Mouse (Mus musculus): ENCODE measurements around the gene E430018J23Rik. TPM values are rescaled to one million over a fixed set of nuclear protein-coding genes. Genes with fewer than 3 reads are reported as not detected.
A peak's percentile ranks its signal among the peaks of the same experiment; 100 is the strongest.
"Not testable (repeated sequence)": the region's sequence is repeated elsewhere in the genome, so short reads cannot be mapped to it uniquely, and the experiment has no call there.

Gene E430018J23Rik
- total RNA-seq, 2 experiments from 2014 or later = 1.7 to 1.8 TPM

DNA sequence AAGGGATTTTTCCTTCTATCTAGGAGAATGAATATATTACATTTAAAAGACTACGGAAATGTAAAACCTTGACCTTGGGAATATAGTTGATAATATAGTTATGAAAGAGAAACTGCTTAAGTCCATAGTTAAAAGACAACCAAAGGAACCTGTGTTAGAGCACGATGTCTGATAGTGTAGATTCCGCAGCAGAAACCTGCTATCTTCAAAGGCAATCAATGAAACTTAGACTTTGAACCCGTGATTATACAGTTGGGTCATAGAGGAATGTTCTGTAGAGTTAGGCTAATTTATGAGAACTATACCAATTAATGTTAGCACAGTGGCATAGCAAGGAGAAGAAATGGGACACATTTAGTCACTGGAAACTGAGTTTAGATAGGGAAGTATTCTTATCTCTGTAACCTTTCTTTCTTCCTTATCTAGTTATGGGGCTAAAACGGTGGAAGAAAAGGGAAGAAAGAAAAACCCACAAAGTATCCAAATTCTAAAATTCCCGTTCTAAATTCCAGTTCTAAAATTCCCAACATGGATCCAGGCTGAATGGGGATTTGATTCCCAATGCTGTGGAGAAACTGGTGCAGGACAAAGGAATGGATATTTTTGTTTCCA, 15.0 kb downstream of the E430018J23Rik start:
- no peak for DNase-seq

GRCm38 (mm10) chr7:127375271-127376245, 17.9 kb downstream of the E430018J23Rik start, which contains the start of gene Zfp747:
Zfp747 (minus strand) TSS chr7:127376050.
- DNase-seq = peak; percentile 90

DNA sequence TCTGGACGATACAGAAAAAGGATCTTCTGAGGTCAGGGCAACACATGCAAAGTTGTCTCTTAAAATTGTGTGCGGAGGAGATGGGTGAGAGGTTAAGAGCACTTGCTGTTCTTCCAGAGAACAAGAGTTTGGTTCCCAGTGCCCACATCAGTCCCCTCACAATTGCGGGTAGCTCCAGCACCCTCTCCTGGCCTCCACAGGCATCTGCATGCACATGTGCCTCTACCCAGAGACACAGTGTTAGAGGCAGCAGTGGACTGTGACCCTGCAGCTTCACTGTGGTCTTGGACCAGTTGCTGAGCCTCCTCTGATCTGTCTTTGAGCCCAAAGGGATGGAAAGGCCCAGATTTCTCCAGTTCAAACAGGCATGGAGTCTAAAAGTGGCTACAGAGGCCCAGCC, 21.6 kb downstream of the E430018J23Rik start:
- DNase-seq = not testable (repeated sequence)

- DNase-seq = no peak
Measured at GRCm38 (mm10) chr7:127371213-127371612, 22.2 kb downstream of the E430018J23Rik start.

- DNase-seq = no peak
Measured at GRCm38 (mm10) chr7:127366249-127366648, 27.2 kb downstream of the E430018J23Rik start.

GRCm38 (mm10) chr7:127364166-127364565, 29.3 kb downstream of the E430018J23Rik start:
- no peak for DNase-seq

DNA sequence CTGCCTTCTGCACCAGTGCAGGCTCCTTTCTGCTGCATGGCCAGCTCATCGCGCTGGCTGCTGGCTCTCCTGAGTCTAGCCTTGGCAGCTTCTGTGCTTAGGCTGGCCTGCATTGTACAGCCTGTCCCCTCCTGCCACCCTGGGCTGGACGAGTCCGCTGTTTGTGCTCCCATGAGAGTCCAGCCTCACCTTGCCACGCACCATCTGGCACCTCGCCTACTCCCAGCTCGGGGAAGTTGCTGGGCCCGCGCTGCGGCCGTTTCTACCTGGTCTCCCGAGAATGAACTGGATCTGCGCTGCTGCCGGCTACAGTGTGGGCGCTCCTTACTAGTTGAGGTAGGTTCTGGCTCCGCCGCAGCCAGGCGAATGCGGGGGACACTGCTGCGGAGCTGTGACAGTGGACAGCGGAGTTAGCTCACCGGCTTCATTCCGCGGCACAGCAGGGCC, 29.9 kb downstream of the E430018J23Rik start:
- no peak for DNase-seq

GRCm38 (mm10) chr7:127362418-127362817, 31.0 kb downstream of the E430018J23Rik start:
- not testable (repeated sequence) for DNase-seq

GRCm38 (mm10) chr7:127361449-127361848, 32.0 kb downstream of the E430018J23Rik start:
- DNase-seq = no peak

- no peak for DNase-seq
Measured at GRCm38 (mm10) chr7:127360265-127360664, 33.2 kb downstream of the E430018J23Rik start.

DNA sequence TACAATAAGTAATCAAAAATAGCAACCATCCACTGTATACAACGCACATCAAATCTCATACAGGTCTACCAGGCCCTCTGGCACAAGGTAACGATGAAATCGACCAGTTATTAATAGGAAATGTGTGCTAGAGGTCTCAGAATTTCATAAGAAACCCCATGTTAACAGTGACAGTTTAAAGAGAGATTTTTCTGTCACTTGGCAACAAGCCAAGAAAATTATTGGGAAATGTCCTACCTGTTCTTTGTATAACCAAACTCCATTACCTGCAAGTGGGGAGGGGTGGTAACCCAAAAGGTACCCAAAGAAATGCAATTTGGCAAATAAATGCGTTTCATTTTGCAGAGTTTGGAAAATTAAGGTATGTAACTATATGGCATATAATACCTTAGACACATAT, 35.0 kb downstream of the E430018J23Rik start:
- no peak for DNase-seq

DNA sequence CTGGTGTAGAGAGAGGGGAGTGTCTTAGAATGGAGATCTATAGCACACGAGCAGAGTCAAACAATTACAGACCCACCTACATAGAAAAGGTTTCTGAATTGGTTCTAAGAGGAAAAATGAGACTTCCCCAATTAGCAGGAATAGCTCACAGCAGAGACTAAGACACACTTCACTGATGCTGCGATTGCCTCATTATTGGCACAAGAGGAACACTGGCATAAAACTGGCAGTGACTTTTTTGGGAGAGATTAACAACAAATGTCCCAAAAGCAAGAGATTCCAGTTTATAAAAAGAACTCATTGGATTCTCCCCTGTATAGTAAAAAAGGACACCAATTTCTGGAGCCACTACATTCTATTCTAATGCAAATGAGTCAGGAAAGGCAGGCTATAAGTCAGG, 35.6 kb downstream of the E430018J23Rik start:
- DNase-seq = no peak

- DNase-seq = no peak
Measured at GRCm38 (mm10) chr7:127355796-127356195, 37.6 kb downstream of the E430018J23Rik start.

- DNase-seq = no peak
Measured at GRCm38 (mm10) chr7:127351230-127352004, 42.0 kb downstream of the E430018J23Rik start.

DNA sequence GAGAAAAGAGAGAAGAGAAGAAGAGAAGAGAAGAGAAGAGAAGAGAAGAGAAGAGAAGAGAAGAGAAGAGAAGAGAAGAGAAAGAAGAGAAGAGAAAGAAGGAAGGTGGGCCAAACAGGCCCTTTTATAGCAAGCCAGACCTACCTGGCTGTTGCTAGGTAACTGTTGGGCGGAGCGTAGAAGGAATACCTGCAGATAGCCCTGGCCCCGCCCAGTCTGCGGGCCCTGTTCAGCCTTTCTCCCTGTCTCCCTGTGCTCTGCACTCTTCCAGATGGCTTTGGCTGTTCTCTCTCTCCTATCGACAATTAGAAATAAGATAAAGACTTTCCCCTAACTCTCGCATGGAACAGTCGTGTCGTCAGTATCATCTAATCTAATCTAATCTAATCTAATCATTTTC, 46.8 kb downstream of the E430018J23Rik start:
- DNase-seq = no peak

GRCm38 (mm10) chr7:127345512-127346325, 47.7 kb downstream of the E430018J23Rik start, which contains the start of gene Zfp768:
Zfp768 (minus strand) TSS chr7:127345589.
- peak; percentile 92 for DNase-seq

- DNase-seq = no peak
Measured at GRCm38 (mm10) chr7:127345092-127345491, 48.3 kb downstream of the E430018J23Rik start.

- no peak for DNase-seq
Measured at GRCm38 (mm10) chr7:127344371-127344770, 49.1 kb downstream of the E430018J23Rik start.

DNA sequence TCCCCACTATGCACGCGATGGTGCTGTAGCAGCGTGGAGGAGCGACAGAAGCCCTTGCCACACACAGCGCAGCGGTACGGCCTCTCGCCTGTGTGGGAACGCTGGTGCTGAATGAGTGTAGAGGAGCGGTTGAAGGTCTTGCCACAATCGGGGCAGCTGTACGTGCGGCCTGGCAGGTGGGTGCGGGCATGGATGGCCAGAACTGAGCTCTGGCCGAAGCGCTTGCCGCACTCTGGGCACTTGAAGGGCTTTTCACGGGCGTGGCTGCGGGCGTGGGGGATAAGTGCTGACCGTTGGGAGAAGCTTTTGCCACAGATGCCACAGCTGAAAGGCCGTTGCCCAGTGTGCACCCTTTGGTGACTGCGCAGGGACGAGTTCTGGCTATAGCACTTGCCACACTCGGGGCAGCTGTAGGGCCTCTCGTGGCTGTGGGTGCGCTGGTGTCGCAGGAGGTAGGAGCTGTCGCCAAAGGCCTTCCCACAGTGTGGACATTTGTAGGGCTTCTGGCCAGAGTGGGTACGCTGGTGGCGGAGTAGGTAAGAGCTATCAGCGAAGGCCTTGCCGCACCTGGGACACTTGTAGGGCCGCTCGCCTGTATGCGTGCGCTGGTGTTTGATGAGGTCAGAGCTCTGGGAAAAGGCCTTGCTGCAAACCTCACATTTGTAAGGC, 49.9 kb downstream of the E430018J23Rik start:
- DNase-seq = no peak

GRCm38 (mm10) chr7:127342888-127343287, 50.5 kb downstream of the E430018J23Rik start:
- no peak for DNase-seq

DNA sequence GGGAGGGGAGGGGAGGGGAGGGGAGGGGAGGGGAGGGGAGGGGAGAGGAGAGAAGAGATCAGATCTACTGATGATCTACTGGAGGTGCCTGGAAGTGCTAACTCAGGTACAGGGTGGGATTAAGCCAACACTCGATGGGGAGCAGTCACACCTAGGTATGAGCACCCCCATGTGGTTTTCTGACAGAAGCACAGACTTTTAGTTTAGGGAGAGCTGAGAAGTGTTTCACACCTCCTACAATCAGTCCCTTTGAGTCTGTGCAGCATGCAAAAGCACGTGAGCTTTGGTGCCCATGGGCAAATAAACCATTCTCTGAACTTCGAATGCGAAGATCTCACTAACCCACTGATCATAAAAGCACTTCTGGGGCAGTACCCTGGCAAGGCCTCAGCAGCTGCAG, 51.1 kb downstream of the E430018J23Rik start:
- DNase-seq = no peak
